Mouse (Mus musculus): ENCODE data around the gene Mlst8.

- TF ChIP-seq CTCF (IDR thresholded peaks at IDR 0.05; ENCODE audit: low read depth, low read length), result no peak
- no peak for TF ChIP-seq POLR2A (IDR thresholded peaks at IDR 0.05; ENCODE audit: borderline replicate concordance, low read depth, low read length)
These were observed 49.5 kb downstream of the Mlst8 start for GRCm38 (mm10) chr17:24429201-24429983.
